Mouse (Mus musculus) megakaryocyte, embryonic 14.5 days (primary cell): ENCODE data around the gene Sigmar1. TPM values are rescaled to one million over a fixed set of nuclear protein-coding genes. Genes with fewer than 3 reads are reported as not detected.
"Not testable (repeated sequence)": the region's sequence is repeated elsewhere in the genome, so short reads cannot be mapped to it uniquely, and the experiment has no call there.

Source experiments
- H3K27me3 ChIP-seq: replicated peaks from 2 replicates; pipeline ENCODE3; 2012; ENCODE audit warnings: inconsistent platforms
- H3K36me3 ChIP-seq: replicated peaks from 2 replicates; pipeline ENCODE3; 2012; ENCODE audit warnings: low read length, inconsistent platforms, mixed read lengths
- H3K4me1 ChIP-seq: 2 replicates; pipeline ENCODE4 v1.6.1; 2012; ENCODE audit warnings: inconsistent platforms
- H3K4me3 ChIP-seq: replicated peaks from 2 replicates; pipeline ENCODE3; 2012; ENCODE audit warnings: moderate library complexity, mild to moderate bottlenecking, inconsistent platforms
- H3K9me3 ChIP-seq: 2 replicates; pipeline ENCODE4 v1.6.1; 2012; ENCODE audit warnings: inconsistent platforms
- FLI1 ChIP-seq: IDR thresholded peaks from 2 replicates; pipeline ENCODE4 v1.6.1; 2012; ENCODE audit warnings: low read length, inconsistent platforms, mixed read lengths
- GATA1 ChIP-seq: IDR thresholded peaks from 3 replicates; pipeline ENCODE4 v1.6.1; 2012; ENCODE audit warnings: mixed read lengths, low read length, inconsistent platforms, borderline replicate concordance
- polyA plus RNA-seq: library from polyadenylated mRNA; stranded (reverse); fragments of >175 nt; gene quantifications from 2 replicates; pipeline ENCODE4 v1.2.3, GENCODE M21; 2012; ENCODE audit warnings: low replicate concordance; ENCODE audit not compliant: insufficient read depth

The Sigmar1 gene
- polyA plus RNA-seq, 1 experiment = 34.9 TPM

DNA sequence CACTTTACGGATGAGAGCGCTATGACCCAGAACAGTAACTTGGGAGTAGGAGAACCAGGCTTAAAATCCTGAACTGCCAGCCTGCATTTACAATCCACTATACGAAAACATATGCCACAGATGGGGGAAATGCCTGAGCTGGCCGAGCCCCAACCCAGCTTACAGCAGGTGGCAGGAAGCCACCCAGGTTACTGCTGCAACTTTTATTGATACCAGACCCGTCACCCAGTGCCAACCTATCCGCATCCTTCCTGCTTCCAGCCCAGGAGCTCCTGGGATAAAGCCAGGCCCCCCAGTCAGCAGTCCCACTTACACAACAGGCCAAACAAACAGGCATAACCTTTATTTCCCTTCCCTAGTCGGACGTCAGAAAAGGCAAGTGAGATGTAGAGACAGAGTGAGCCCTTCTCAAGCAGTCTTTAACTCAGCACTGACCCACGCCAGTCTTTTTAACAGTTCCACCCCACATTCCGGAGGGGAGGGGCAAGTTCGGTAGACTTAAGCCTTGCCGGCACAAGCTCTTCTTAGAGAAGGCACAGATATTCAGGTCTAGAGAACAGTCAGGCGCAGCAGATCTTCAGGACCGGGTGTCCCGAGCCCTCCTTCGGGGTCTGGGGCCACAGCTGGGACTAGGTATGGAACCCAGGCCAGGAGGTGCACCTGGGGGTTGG lies 44.1 kb downstream of the Sigmar1 start:
- H3K27me3 ChIP-seq = peaks cover 13% of the 10 kb centered on the region
- H3K36me3 ChIP-seq = peaks cover 42% of the 10 kb centered on the region
- H3K4me3 ChIP-seq = peak overlapping the region; percentile 96
- H3K4me1 ChIP-seq = peaks cover 49% of the 10 kb centered on the region
- TF ChIP-seq FLI1 (no peak), GATA1 (no peak)
- no peaks in the 10 kb centered on the region for H3K9me3 ChIP-seq

GRCm38 (mm10) chr4:41710229-41710628 lies 45.7 kb downstream of the Sigmar1 start:
- no peak for TF ChIP-seq FLI1
- TF ChIP-seq GATA1 = no peak
- H3K4me3 ChIP-seq = no peak overlapping the region
- peaks cover 29% of the 10 kb centered on the region for H3K27me3 ChIP-seq
- H3K36me3 ChIP-seq = peaks cover 26% of the 10 kb centered on the region
- H3K9me3 ChIP-seq = no peaks in the 10 kb centered on the region
- peaks cover 50% of the 10 kb centered on the region for H3K4me1 ChIP-seq

DNA sequence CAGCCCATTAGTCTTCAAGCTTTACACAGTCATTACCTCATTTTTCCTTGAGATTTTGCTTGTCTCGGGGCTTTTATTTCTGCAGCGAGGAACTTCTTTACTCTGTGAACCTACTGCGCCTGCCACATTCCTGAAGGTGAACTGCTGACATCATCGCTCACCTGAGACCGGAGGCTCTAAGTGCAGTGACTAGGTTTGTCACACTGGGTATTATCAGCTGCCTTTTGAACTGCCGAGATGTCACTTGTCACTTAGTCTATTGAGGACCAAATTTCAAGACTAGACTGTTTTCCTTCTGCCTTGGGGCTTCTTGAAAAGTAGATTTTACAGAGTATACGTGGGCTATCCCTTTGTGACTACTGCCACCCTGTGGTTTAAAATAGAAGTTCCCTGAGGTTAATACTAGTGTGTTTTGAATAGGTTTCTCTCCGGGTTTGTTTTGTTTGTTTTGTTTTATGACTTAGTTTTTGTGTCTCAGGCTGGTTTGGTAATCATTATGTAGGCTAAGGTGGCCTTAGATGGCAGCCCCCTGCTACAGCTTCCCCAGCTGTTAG lies 47.7 kb downstream of the Sigmar1 start:
- Histone ChIP-seq H3K27me3 (peaks cover 46% of the 10 kb centered on the region), H3K36me3 (peaks cover 18% of the 10 kb centered on the region)

DNA sequence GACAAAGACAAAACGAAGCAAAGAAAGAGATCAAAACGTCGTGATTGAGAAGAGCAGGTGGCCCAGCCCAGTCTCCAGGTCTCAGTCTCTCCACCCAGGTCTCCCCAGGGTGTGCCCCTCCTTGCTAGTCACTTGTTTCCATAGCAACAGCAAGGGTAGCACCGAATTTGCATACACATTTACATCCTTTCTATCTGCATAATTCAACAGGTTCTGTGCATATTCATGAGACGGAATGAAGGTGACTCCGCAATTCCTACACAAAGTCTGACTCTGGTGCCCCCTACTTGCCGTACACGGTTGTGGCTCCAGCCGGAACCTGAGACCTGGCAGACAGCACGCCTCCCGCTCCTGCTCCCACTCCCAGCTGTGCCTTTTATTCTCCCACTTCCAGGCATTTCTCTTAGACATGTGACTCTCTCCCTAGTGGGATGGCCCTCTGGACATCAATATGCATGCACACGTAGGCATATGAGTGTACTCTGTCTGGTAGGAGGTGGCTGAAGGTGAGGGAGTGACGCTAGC lies 48.9 kb downstream of the Sigmar1 start:
- Histone ChIP-seq H3K9me3 (no peaks in the 10 kb centered on the region), H3K27me3 (peaks cover 49% of the 10 kb centered on the region), H3K4me3 (peak overlapping the region; percentile 88), H3K36me3 (peaks cover 13% of the 10 kb centered on the region), H3K4me1 (peaks cover 32% of the 10 kb centered on the region)
- TF ChIP-seq FLI1 (no peak), GATA1 (no peak)

More for the DNA sequence above, 47.7 kb downstream of the Sigmar1 start:
- Histone ChIP-seq H3K9me3 (no peaks in the 10 kb centered on the region), H3K4me3 (no peak overlapping the region), H3K4me1 (peaks cover 42% of the 10 kb centered on the region)
- TF ChIP-seq GATA1 = no peak
- TF ChIP-seq FLI1 = no peak

DNA sequence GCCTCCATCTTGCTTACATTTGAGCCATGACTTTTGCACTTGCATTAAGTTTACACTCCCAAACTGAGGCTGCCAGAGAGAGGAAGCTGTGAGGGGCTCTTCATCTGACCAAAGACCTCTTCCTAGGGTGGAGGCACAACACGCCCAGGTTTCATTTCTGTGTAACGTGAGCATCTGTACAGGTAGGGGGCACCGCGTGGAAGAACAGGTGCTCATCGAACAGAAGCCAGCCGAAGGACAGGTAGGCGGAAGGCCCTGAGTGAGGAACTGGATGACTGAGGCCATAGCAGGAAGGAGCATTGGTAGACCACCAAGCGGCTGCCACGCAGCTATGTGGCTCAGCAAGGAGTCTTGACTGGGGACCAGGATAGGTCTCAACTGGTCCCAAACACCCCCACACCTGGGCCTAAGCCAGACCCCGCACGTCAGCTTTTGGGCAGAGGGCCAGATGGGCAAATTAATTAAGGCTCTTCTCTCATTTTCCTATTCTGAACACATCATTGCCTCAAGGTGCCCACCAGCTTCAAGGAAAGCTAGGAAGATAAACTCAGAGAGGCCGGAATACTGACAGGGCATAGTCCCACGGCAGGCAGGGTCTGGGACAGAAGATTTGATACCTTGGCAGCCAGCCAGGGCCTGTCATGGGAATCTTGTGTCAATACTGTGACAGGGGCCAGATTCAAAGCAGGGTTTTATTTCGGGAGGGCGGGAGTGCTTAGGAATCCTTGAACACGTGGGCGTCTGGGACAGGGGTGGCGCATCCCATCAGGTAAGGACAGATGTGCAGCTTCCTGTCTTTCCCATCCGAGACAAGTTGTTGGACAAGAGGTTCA lies 49.8 kb downstream of the Sigmar1 start:
- no peak for TF ChIP-seq GATA1
- no peak for TF ChIP-seq FLI1
- Histone ChIP-seq H3K36me3 (peaks cover 4% of the 10 kb centered on the region), H3K27me3 (peaks cover 49% of the 10 kb centered on the region), H3K9me3 (no peaks in the 10 kb centered on the region), H3K4me1 (peaks cover 27% of the 10 kb centered on the region), H3K4me3 (no peak overlapping the region)

- no peaks in the 10 kb centered on the region for H3K9me3 ChIP-seq
- H3K27me3 ChIP-seq = peaks cover 49% of the 10 kb centered on the region
- H3K4me1 ChIP-seq = peaks cover 27% of the 10 kb centered on the region
- no peaks in the 10 kb centered on the region for H3K36me3 ChIP-seq
- TF ChIP-seq GATA1 (no peak), FLI1 (no peak)
- H3K4me3 ChIP-seq = no peak overlapping the region
Observed at GRCm38 (mm10) chr4:41704651-41705050, 51.3 kb downstream of the Sigmar1 start.

DNA sequence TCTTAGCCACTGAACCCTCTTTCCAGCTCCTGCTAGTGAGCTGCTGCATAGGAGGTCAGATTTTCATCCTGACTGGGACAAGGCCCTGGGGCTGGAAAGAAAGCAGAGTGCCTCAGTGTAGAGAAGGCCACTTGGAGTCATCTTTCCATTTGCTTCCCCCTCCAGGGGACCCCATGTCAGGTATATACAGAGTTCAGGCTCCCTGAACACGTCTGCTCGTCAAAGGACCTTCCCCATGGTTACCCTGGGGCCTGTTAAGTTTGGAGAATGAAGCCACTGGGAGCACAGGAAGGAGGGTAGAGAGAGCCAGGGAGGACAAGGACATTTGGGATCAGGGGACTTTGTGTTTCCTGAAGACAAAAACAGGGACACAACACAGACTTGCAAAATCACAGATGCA lies 53.7 kb downstream of the Sigmar1 start:
- peaks cover 12% of the 10 kb centered on the region for H3K4me1 ChIP-seq
- H3K36me3 ChIP-seq, H3K9me3 ChIP-seq, H3K4me3 ChIP-seq: not testable (repeated sequence)
- peaks cover 40% of the 10 kb centered on the region for H3K27me3 ChIP-seq

GRCm38 (mm10) chr4:41700224-41700623 lies 55.7 kb downstream of the Sigmar1 start:
- H3K36me3 ChIP-seq, H3K4me1 ChIP-seq, H3K9me3 ChIP-seq, H3K4me3 ChIP-seq: not testable (repeated sequence)
- peaks cover 27% of the 10 kb centered on the region for H3K27me3 ChIP-seq

DNA sequence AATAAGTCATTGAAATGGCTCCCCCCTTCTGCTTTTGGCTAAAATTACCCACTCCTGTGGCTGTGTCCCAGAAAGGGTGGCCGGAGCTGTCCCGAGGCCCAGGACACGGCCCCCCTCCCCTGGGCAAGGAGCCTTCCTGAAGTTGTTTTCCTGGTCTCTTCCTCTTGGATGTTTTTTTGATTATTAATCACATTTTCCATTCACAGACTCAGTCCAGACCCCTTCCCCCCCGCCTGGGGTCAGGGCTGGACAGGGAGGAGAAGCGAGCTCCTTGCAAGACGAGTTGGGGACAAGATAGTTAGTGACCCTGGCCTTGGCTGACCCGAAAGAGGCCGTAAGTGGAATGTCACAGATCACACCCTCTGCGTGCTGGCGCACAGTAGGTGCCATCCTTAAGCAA lies 56.2 kb downstream of the Sigmar1 start, which contains the start of gene Il11ra1:
Gene Il11ra1 (plus strand): TSS at position 207 of the 400 bp plus-strand sequence.
- not testable (repeated sequence) for H3K36me3 ChIP-seq, H3K9me3 ChIP-seq, H3K4me1 ChIP-seq, H3K4me3 ChIP-seq
- peaks cover 23% of the 10 kb centered on the region for H3K27me3 ChIP-seq

DNA sequence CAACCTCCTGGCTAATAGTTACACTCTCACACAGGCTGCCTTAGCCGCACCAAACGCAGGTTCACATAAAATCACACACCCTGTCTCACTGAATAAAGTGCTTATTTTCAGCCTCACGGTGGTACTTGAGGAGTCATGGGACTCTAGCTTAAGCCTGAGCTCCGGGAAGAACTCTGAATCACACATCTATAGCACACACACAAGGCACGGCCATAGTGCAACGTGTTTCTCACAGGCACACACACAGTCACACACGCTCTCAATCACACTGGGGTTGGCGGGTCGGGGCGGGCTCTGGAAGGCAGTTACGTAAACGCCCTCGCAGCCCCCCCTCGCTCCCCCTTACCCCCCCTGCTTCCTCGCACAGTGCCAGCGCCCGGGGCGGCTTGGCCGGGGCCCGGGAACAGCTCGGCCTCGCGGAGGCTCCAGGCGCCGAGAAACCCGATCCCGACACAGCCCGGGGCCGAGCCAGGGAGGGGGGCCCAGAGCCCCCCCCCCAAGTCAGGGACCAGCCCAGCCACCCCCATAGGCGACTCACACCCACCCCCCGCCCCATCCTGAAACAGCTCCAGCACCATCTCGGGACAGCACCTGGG lies 57.4 kb downstream of the Sigmar1 start:
- peaks cover 15% of the 10 kb centered on the region for H3K27me3 ChIP-seq
- not testable (repeated sequence) for H3K9me3 ChIP-seq, H3K4me1 ChIP-seq, H3K4me3 ChIP-seq, H3K36me3 ChIP-seq

- not testable (repeated sequence) for H3K9me3 ChIP-seq, H3K36me3 ChIP-seq, H3K4me1 ChIP-seq
- Histone ChIP-seq H3K27me3 (peaks cover 14% of the 10 kb centered on the region), H3K4me3 (peak within 1 kb of the TSS; percentile 80)
Observed at GRCm38 (mm10) chr4:41696930-41697841, 58.8 kb downstream of the Sigmar1 start, which contains the start of gene Cntfr. TSS of gene Cntfr (minus strand) at chr4:41697089.

DNA sequence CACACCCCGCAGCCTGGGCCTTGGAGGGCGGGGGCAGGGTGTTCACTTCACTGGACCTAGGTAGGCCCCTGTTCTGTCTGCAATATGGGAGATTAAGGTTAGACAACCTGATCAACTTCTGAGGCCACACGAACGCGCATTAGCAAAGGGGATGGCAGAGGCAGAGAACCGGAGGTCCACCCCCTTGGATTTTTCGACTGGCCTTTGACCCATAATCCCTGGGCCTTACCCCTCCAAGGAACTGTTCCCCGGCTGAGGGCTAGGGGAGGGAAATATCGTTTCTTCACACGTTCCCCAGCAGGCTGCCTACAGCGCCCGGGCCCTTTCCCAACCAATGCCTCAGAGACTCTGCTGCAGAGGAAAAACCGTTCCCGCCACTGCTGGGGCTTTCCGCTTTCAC lies 59.5 kb downstream of the Sigmar1 start:
- not testable (repeated sequence) for H3K4me1 ChIP-seq, H3K36me3 ChIP-seq, H3K9me3 ChIP-seq, H3K4me3 ChIP-seq
- peaks cover 15% of the 10 kb centered on the region for H3K27me3 ChIP-seq

DNA sequence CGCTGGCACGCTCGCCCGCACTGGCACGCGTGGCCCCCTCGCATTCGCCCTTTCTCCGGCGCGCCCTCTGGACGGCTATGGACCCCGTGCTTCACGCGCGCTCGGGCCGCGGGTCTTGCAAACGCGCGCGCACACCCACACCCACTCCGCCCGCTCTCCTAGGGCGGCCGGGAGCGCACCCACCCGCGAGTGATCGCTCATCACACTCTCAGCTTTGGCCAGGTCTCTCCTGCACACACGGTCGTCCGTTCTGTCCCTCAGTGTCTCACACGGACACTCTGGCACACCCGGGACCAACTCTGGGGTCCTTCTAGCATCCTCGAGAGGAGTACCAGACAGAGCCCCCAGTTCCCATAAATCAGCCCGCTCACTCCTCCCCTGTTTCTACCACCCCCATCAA lies 60.2 kb downstream of the Sigmar1 start:
- H3K36me3 ChIP-seq, H3K4me3 ChIP-seq, H3K9me3 ChIP-seq, H3K4me1 ChIP-seq: not testable (repeated sequence)
- H3K27me3 ChIP-seq = peaks cover 15% of the 10 kb centered on the region
